Mouse (Mus musculus) embryonic fibroblast, embryonic 13.5 days (primary cell): ENCODE data around the gene Luc7l3.

Experiments used
- CTCF ChIP-seq: IDR thresholded peaks from 2 replicates; pipeline ENCODE4 v1.5.1; 2011; ENCODE audit warnings: mild to moderate bottlenecking, control low read depth, low read length, moderate library complexity, borderline replicate concordance; ENCODE audit not compliant: insufficient read depth
- POLR2A ChIP-seq: IDR thresholded peaks from 2 replicates; pipeline ENCODE4 v1.6.1; 2011; ENCODE audit warnings: low read depth, mild to moderate bottlenecking, control low read depth, low read length, moderate library complexity

GRCm38 (mm10) chr11:94322636-94323035, 848 bp upstream of the Luc7l3 start:
- TF ChIP-seq POLR2A (0 out of 2 replicates have a peak, but pooled peaks have one; percentile 36), CTCF (no peak)
